21 mouse cellular contexts compared by ENCODE assay signal in the genomic region with DNA sequence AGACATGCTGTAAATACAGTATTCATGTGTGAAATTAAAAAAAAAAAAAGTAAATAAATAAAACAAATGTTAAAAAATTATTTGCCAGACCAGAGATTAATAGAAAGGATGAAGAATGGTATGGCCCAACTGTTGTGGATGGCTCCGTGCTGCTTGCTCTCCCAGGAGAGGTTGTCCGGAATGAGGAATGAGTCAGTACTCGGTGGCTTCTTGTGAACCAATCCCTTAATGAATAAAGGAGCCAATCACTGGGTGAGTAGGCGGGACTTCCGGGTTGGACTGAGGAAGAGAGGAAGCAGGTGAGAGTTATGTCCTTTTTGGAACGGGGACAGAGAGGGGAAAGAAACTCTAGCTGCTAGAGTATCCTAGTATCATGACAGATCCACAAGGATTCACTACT. TPM values are rescaled to one million over a fixed set of nuclear protein-coding genes. Genes with fewer than 3 reads are reported as not detected.
"Had no signal": no experiment of that assay in that cellular context is flagged by ENCODE, and none has a peak within 500 bp of the region (broad histone marks: within the 10 kb centered on the region; RNA-seq: fewer than 3 reads in every experiment).

No protein-coding gene starts in this region.

- H3K27ac ChIP-seq: limb, embryonic 12.5 days; limb, embryonic 15.5 days; liver, embryonic 14.5 days; macrophage; midbrain, embryonic 13.5 days; stomach, embryonic 15.5 days had no signal

- DNase-seq: kidney, adult 9 months; kidney, postnatal 14 days; kidney, postnatal 4 days; left cerebral cortex, postnatal 4 days; liver, postnatal 0 days; lung, embryonic 14.5 days; right cerebral cortex, postnatal 14 days; right cerebral cortex, postnatal 4 days; thymus, postnatal 25 days had no signal

- H3K9me3 ChIP-seq: limb, embryonic 12.5 days; limb, embryonic 15.5 days; midbrain, embryonic 13.5 days; stomach, embryonic 15.5 days had no signal

- H3K4me2 ChIP-seq: limb, embryonic 12.5 days; limb, embryonic 15.5 days; liver, embryonic 11.5 days; lung, embryonic 14.5 days; midbrain, embryonic 13.5 days; stomach, embryonic 15.5 days had no signal

- ATAC-seq: liver, postnatal 0 days; lung, postnatal 0 days; midbrain, embryonic 13.5 days; midbrain, embryonic 16.5 days had no signal

- H3K4me3 ChIP-seq: limb, embryonic 12.5 days; limb, embryonic 15.5 days; midbrain, embryonic 13.5 days; stomach, embryonic 15.5 days had no signal

- H3K4me1 ChIP-seq: limb, embryonic 12.5 days; limb, embryonic 15.5 days; midbrain, embryonic 13.5 days; stomach, embryonic 15.5 days had no signal

- H3K27me3 ChIP-seq: limb, embryonic 12.5 days; limb, embryonic 15.5 days; midbrain, embryonic 13.5 days; stomach, embryonic 15.5 days had no signal

- H3K36me3 ChIP-seq: limb, embryonic 12.5 days; limb, embryonic 15.5 days; midbrain, embryonic 13.5 days; stomach, embryonic 15.5 days had no signal

- H3K9ac ChIP-seq: limb, embryonic 12.5 days; limb, embryonic 15.5 days; liver, embryonic 14.5 days; liver, postnatal 0 days; lung, embryonic 14.5 days; midbrain, embryonic 13.5 days; stomach, embryonic 15.5 days had no signal

RNA-seq across cellular contexts. Expression of gene Lrr1, which starts 48.7 kb away (rescaled TPM):
- total RNA-seq: layer of hippocampus, adult 18-20 months; left cerebral cortex, adult 8-10 months; monocyte, adult 5-6 weeks had no signal
